Mouse (Mus musculus) heart, postnatal 36 days (tissue): ENCODE measurements around the gene Arhgef1. TPM values are rescaled to one million over a fixed set of nuclear protein-coding genes. Genes with fewer than 3 reads are reported as not detected.

ENCODE experiments used
- DNase-seq, 2 experiments: peaks; one replicate each; pipeline ENCODE4 v3.0.0; 2021 to 2022
- intact Hi-C: fragments of 180-260 bp; cut with DNase I; formaldehyde crosslinking; loops from one replicate; pipeline ENCODE4 v1.15.1; 2025
- total RNA-seq, 2 experiments: library from RNA; stranded (reverse); gene quantifications; 2 replicates each; pipeline ENCODE4 v1.2.3; 2021

Gene Arhgef1
- 10 to 100 TPM; 48.8 to 52.8 TPM for total RNA-seq

GRCm38 (mm10) chr7:24902630-24903443 is at the start of gene Arhgef1:
Arhgef1 (plus strand) TSS chr7:24902912.
- intact Hi-C loops = loop anchor here (5.0 kb wide), 1 partner anchor 169 kb away; the partner anchor contains the start of genes Grik5 and Zfp574

GRCm38 (mm10) chr7:24853233-24853563 is 49.5 kb upstream of the Arhgef1 start:
- intact Hi-C loops = no loop called here
- no peak for DNase-seq

More at GRCm38 (mm10) chr7:24902630-24903443, at the start of gene Arhgef1:
- peak; percentile 71 to 81 for DNase-seq

- intact Hi-C loops = no loop called here
- DNase-seq = no peak
These were observed 49.0 kb upstream of the Arhgef1 start for GRCm38 (mm10) chr7:24853695-24854094.

- intact Hi-C loops = no loop called here
- no peak for DNase-seq
These were observed 46.1 kb upstream of the Arhgef1 start for GRCm38 (mm10) chr7:24856460-24857120.

- intact Hi-C loops = no loop called here
These were observed 43.5 kb upstream of the Arhgef1 start for GRCm38 (mm10) chr7:24859234-24859633.

GRCm38 (mm10) chr7:24861913-24862312 is 40.8 kb upstream of the Arhgef1 start, which contains the start of gene Gm9844:
Gm9844 (plus strand) TSS chr7:24862213.
- intact Hi-C loops = no loop called here
- DNase-seq = no peak

More at GRCm38 (mm10) chr7:24859234-24859633, 43.5 kb upstream of the Arhgef1 start:
- no peak for DNase-seq

- DNase-seq = no peak
- intact Hi-C loops = no loop called here
These were observed 39.9 kb upstream of the Arhgef1 start for GRCm38 (mm10) chr7:24862853-24863252.

- DNase-seq = no peak
- intact Hi-C loops = no loop called here
These were observed 38.6 kb upstream of the Arhgef1 start for GRCm38 (mm10) chr7:24864156-24864555.

- DNase-seq = no peak
- intact Hi-C loops = no loop called here
These were observed 33.6 kb upstream of the Arhgef1 start for GRCm38 (mm10) chr7:24869080-24869479.

- no peak for DNase-seq
These were observed 33.1 kb upstream of the Arhgef1 start, which contains the start of the genes Lypd4 and Dmrtc2 for GRCm38 (mm10) chr7:24869532-24870165. Lypd4 (minus strand) TSS chr7:24869941. Dmrtc2 (plus strand) TSS chr7:24870057.

GRCm38 (mm10) chr7:24877588-24877987 is 25.1 kb upstream of the Arhgef1 start:
- DNase-seq = no peak
- intact Hi-C loops = no loop called here

More at GRCm38 (mm10) chr7:24869532-24870165, 33.1 kb upstream of the Arhgef1 start, which contains the start of the genes Lypd4 and Dmrtc2:
- intact Hi-C loops = no loop called here

- intact Hi-C loops = loop anchor here (5.0 to 10.0 kb wide), 3 partner anchors 198 to 795 kb away; partner anchors contain the start of genes Gsk3a and Zfp180
- no peak for DNase-seq
These were observed 23.1 kb upstream of the Arhgef1 start for GRCm38 (mm10) chr7:24879620-24880019.

GRCm38 (mm10) chr7:24882416-24883199 is 20.1 kb upstream of the Arhgef1 start:
- intact Hi-C loops = loop anchor here (5.0 to 10.0 kb wide), 3 partner anchors 195 to 798 kb away; partner anchors contain the start of genes Gsk3a and Zfp180
- DNase-seq = no peak

GRCm38 (mm10) chr7:24883896-24884692 is 18.6 kb upstream of the Arhgef1 start, which contains the start of gene Rps19:
Rps19 (plus strand) TSS chr7:24884371.
- DNase-seq = peak; percentile 98 to 99
- intact Hi-C loops = loop anchor here (1.0 to 10.0 kb wide), 4 partner anchors 20 to 799 kb away; partner anchors contain the start of genes Gsk3a and Zfp180

- intact Hi-C loops = loop anchor here (1.0 to 10.0 kb wide), 4 partner anchors 20 to 800 kb away; partner anchors contain the start of genes Gsk3a and Zfp180
- DNase-seq = no peak
These were observed 17.9 kb upstream of the Arhgef1 start for GRCm38 (mm10) chr7:24884693-24885291.

GRCm38 (mm10) chr7:24885468-24886307 is 17.0 kb upstream of the Arhgef1 start:
- intact Hi-C loops = loop anchor here (10.0 kb wide), 2 partner anchors 349 to 801 kb away; partner anchors contain the start of genes Gsk3a and Zfp180
- DNase-seq = no peak

GRCm38 (mm10) chr7:24886308-24886633 is 16.4 kb upstream of the Arhgef1 start:
- DNase-seq = no peak
- intact Hi-C loops = loop anchor here (10.0 kb wide), 2 partner anchors 349 to 801 kb away; partner anchors contain the start of genes Gsk3a and Zfp180
